Comparison of ENCODE assay signal across 25 mouse cellular contexts in the genomic region with DNA sequence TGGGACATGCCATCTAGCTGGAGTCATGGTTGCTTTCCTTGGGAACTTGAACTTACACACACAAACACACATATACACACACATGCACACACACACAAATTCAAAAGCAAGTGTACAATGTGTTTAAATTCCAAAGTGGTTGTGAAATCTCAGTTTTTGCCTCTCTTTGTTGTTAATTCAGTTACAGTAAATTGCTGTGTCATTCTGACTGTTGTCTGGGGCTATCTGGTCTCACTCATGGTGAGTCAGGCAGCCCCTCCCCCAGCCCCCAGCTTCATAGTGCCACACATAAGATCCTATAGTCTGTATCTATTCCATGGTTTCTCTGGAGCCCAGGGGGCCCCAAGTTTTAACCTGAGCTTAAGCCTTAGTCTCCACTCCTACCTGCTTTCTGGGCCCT.
DNase-seq lines count a peak whose midpoint lies in the region; ATAC-seq and TF ChIP-seq lines count a peak whose summit lies in the region.
"Had no signal": no experiment of that assay in that cellular context is flagged by ENCODE, and none has a peak within 500 bp of the region (broad histone marks: within the 10 kb centered on the region; RNA-seq: fewer than 3 reads in every experiment).

No protein-coding gene starts in this region.

- no peaks in the 10 kb centered on the region for H3K79me2 ChIP-seq in C2C12 (ENCODE audit: control insufficient read depth, insufficient read depth)

- no peaks in the 10 kb centered on the region for H3K27me3 ChIP-seq in C2C12 (ENCODE audit: control insufficient read depth, insufficient read depth, insufficient read length)
- H3K27me3 ChIP-seq: CH12.LX; embryonic facial prominence, embryonic 12.5 days; embryonic facial prominence, embryonic 15.5 days; forebrain, embryonic 12.5 days; forebrain, embryonic 15.5 days; hindbrain, embryonic 12.5 days; hindbrain, embryonic 15.5 days; Patski had no signal

- intact Hi-C loops in left cerebral cortex, postnatal 4 days (cut with DNase I), result no loop called here

- H3K36me3 ChIP-seq in C2C12 (ENCODE audit: control insufficient read depth, insufficient read depth), result no peaks in the 10 kb centered on the region
- H3K36me3 ChIP-seq: embryonic facial prominence, embryonic 12.5 days; embryonic facial prominence, embryonic 15.5 days; forebrain, embryonic 12.5 days; forebrain, embryonic 15.5 days; hindbrain, embryonic 12.5 days; hindbrain, embryonic 15.5 days had no signal

- no peak for TF ChIP-seq POLR2A in lung, adult 2 months (IDR thresholded peaks at IDR 0.05; ENCODE audit: borderline replicate concordance, extremely low read depth, low read depth, low read length)

- no peak for ATAC-seq in CD4-positive, CD25-positive, alpha-beta regulatory T cell, adult 4 months
- ATAC-seq: activated CD4-positive, CD25-positive, alpha-beta regulatory T cell, adult 4 months; forebrain, embryonic 15.5 days; intestine, postnatal 0 days; Patski had no signal

- H3K79me3 ChIP-seq in C2C12 (ENCODE audit: low read depth), result no peaks in the 10 kb centered on the region

- no peak overlapping the region for H3K4me3 ChIP-seq in C2C12 (ENCODE audit: insufficient read depth, poor library complexity, severe bottlenecking)
- no peak overlapping the region for H3K4me3 ChIP-seq in lung, adult 2 months (replicated peaks; ENCODE audit: extremely low read depth, low read depth, low read length)
- H3K4me3 ChIP-seq: embryonic facial prominence, embryonic 12.5 days; embryonic facial prominence, embryonic 15.5 days; erythroblast, embryonic 14.5 days; forebrain, embryonic 12.5 days; forebrain, embryonic 15.5 days; hindbrain, embryonic 12.5 days; hindbrain, embryonic 15.5 days had no signal

- no peak for TF ChIP-seq CTCF in C2C12 (IDR thresholded peaks at IDR 0.05; ENCODE audit: control insufficient read depth, insufficient read depth, insufficient read length)
- no peak for TF ChIP-seq CTCF in lung, adult 2 months (IDR thresholded peaks at IDR 0.05; ENCODE audit: insufficient read depth, low read length)

- no peaks in the 10 kb centered on the region for H3K4me1 ChIP-seq in lung, adult 2 months (ENCODE audit: control insufficient read depth, insufficient read depth, low read length)
- H3K4me1 ChIP-seq: embryonic facial prominence, embryonic 12.5 days; embryonic facial prominence, embryonic 15.5 days; forebrain, embryonic 12.5 days; forebrain, embryonic 15.5 days; hindbrain, embryonic 12.5 days; hindbrain, embryonic 15.5 days had no signal

- no peak overlapping the region for H3ac ChIP-seq in C2C12 (ENCODE audit: control insufficient read depth, insufficient read length, low read depth)

- DNase-seq in NIH3T3 (ENCODE audit: low read depth), result peak; percentile 32
- DNase-seq in c-Kit-positive CD71-negative TER-119-negative erythroid progenitor cells, embryonic 14.5 days (ENCODE audit: low read depth), result peak; percentile 1
- no peak for DNase-seq in left cerebral cortex, postnatal 4 days
- no peak for DNase-seq in lung, postnatal 4 days
- DNase-seq in lung, adult 2 months, result no peak
- DNase-seq: adrenal gland, adult 8-10 months; adrenal gland, postnatal 25 days; cerebellum, adult 18-20 months; cerebellum, adult 9-10 months; cerebellum, postnatal 14 days; gastrocnemius, postnatal 10 days; gastrocnemius, postnatal 36 days had no signal

TF ChIP-seq in C2C12, 6 proteins besides CTCF, POLR2A, EP300 and RAD21:
- TF ChIP-seq CEBPB (IDR thresholded peaks at IDR 0.05; ENCODE audit: low read depth), result peak; percentile 68
- TF ChIP-seq MYOD1 (IDR thresholded peaks at IDR 0.05; ENCODE audit: control insufficient read depth, insufficient read length, low read depth), result no peak
- TF ChIP-seq MAX (IDR thresholded peaks at IDR 0.05), result no peak

Comparison
In these comparisons a context has a peak if more than half of its experiments do, and no peak if none do; other contexts are left out.
1. DNase-seq: peak in NIH3T3 (single experiment) and c-Kit-positive CD71-negative TER-119-negative erythroid progenitor cells, embryonic 14.5 days (single experiment); none in left cerebral cortex, postnatal 4 days (single experiment), lung, postnatal 4 days (0 of 2) and lung, adult 2 months (single experiment).